In the genomic region with DNA sequence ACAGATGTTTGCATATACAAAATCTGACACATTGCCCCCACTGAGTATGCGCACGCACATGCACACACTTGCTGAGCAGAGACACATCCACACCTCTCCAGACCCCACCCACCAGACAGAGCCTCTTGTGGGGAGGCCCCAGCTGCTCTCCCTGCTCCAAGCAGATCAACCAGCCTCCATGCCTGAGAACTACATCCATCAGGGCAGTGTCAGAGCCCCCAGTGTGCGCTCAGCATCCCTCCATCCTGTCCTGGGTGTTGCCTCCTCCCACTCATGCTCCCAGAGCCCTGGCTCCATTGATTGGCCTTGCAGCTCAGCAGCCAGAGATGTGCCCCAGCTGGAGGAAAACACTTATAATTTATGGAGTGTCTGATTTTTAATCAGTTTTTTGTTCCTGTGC, we compare ENCODE assay signal across 17 mouse cellular contexts.
DNase-seq lines count a peak whose midpoint lies in the region; ATAC-seq and TF ChIP-seq lines count a peak whose summit lies in the region.
"Had no signal": no experiment of that assay in that cellular context is flagged by ENCODE, and none has a peak within 500 bp of the region (broad histone marks: within the 10 kb centered on the region; RNA-seq: fewer than 3 reads in every experiment).

No protein-coding gene starts in this region.

- H3K9ac ChIP-seq in lung, embryonic 14.5 days = no peak overlapping the region
- H3K9ac ChIP-seq in hindbrain, embryonic 13.5 days = peak overlapping the region; percentile 13; the same call in 1 of the 2 replicates
- H3K9ac ChIP-seq: embryonic facial prominence, embryonic 12.5 days; liver, embryonic 14.5 days had no signal

- H3K27me3 ChIP-seq in lung, embryonic 14.5 days (ENCODE audit: insufficient read depth, low read length) = no peaks in the 10 kb centered on the region
- no peaks in the 10 kb centered on the region for H3K27me3 ChIP-seq in E14TG2a.4 (ENCODE audit: insufficient read depth, low read length)
- no peaks in the 10 kb centered on the region for H3K27me3 ChIP-seq in hindbrain, embryonic 13.5 days
- H3K27me3 ChIP-seq: embryonic facial prominence, embryonic 12.5 days had no signal

- TF ChIP-seq CTCF in lung, embryonic 14.5 days (IDR thresholded peaks at IDR 0.05; ENCODE audit: low read depth) = no peak
- no peak for TF ChIP-seq CTCF in E14TG2a.4 (conservative IDR thresholded peaks at IDR 0.05; ENCODE audit: low read length)

- peak; percentile 78 for DNase-seq in lung, embryonic 14.5 days
- no peak for DNase-seq in lung, postnatal 25 days (ENCODE audit: low spot score)
- DNase-seq in R1 (ENCODE audit: low read depth, low spot score) = peak; percentile 51
- no peak for DNase-seq in gastrocnemius, postnatal 10 days
- no peak for DNase-seq in adrenal gland, postnatal 14 days
- no peak for DNase-seq in heart, postnatal 4 days
- DNase-seq: adrenal gland, postnatal 36 days; cerebellum, adult 9-11 months; heart, postnatal 10 days; kidney, postnatal 14 days had no signal

- 39% methylated on average over 3 of the region's 3 CpGs for WGBS in lung, embryonic 14.5 days
- WGBS in hindbrain, embryonic 13.5 days = 34% methylated on average over 3 of the region's 3 CpGs

- H3K9me3 ChIP-seq in lung, embryonic 14.5 days (ENCODE audit: low read depth, low read length) = no peaks in the 10 kb centered on the region
- H3K9me3 ChIP-seq in E14TG2a.4 (ENCODE audit: low read length) = no peaks in the 10 kb centered on the region
- no peaks in the 10 kb centered on the region for H3K9me3 ChIP-seq in hindbrain, embryonic 13.5 days

- peaks cover 3% of the 10 kb centered on the region for H3K4me1 ChIP-seq in lung, embryonic 14.5 days (ENCODE audit: insufficient read depth)
- H3K4me1 ChIP-seq in E14TG2a.4 (replicated peaks; ENCODE audit: low read depth, low read length) = peaks cover 51% of the 10 kb centered on the region
- peaks cover 28% of the 10 kb centered on the region for H3K4me1 ChIP-seq in hindbrain, embryonic 13.5 days (replicated peaks)

- H3K27ac ChIP-seq in lung, embryonic 14.5 days (ENCODE audit: low read depth) = no peak overlapping the region
- peak overlapping the region; percentile 60; the same call in 1 of the 2 replicates for H3K27ac ChIP-seq in hindbrain, embryonic 13.5 days
- H3K27ac ChIP-seq: embryonic facial prominence, embryonic 12.5 days; liver, embryonic 14.5 days had no signal

- ATAC-seq in lung, embryonic 14.5 days (ENCODE audit: insufficient read depth) = peak; percentile 91
- ATAC-seq in hindbrain, embryonic 13.5 days (ENCODE audit: low FRiP score) = peak; percentile 71
- ATAC-seq: activated CD4-positive, CD25-positive, alpha-beta regulatory T cell, adult 4 months; intestine, postnatal 0 days had no signal

- H3K4me3 ChIP-seq in lung, embryonic 14.5 days (ENCODE audit: low read depth, low read length) = no peak overlapping the region
- 0 out of 2 replicates have a peak overlapping the region, but pooled peaks have one; percentile 1 for H3K4me3 ChIP-seq in E14TG2a.4 (replicated peaks; ENCODE audit: low read length)
- no peak overlapping the region for H3K4me3 ChIP-seq in hindbrain, embryonic 13.5 days
- H3K4me3 ChIP-seq: embryonic facial prominence, embryonic 12.5 days; myocyte had no signal

- no peaks in the 10 kb centered on the region for H3K36me3 ChIP-seq in lung, embryonic 14.5 days (ENCODE audit: insufficient read depth)
- no peaks in the 10 kb centered on the region for H3K36me3 ChIP-seq in E14TG2a.4 (ENCODE audit: insufficient read depth, low read length)
- no peaks in the 10 kb centered on the region for H3K36me3 ChIP-seq in hindbrain, embryonic 13.5 days
- H3K36me3 ChIP-seq: embryonic facial prominence, embryonic 12.5 days had no signal

- H3K4me2 ChIP-seq in lung, embryonic 14.5 days = no peak overlapping the region
- H3K4me2 ChIP-seq in hindbrain, embryonic 13.5 days = no peak overlapping the region
- H3K4me2 ChIP-seq: embryonic facial prominence, embryonic 12.5 days had no signal

Comparison
In these comparisons a context has a peak if more than half of its experiments do, and no peak if none do; other contexts are left out.
1. DNase-seq: peak in lung, embryonic 14.5 days (single experiment) and R1 (single experiment); none in lung, postnatal 25 days (single experiment), gastrocnemius, postnatal 10 days (single experiment), adrenal gland, postnatal 14 days (single experiment) and heart, postnatal 4 days (single experiment).